Mouse (Mus musculus) liver, adult 2 months (tissue): ENCODE data around the gene Pigg. TPM values are rescaled to one million over a fixed set of nuclear protein-coding genes. Genes with fewer than 3 reads are reported as not detected.

Experiments used
- DNase-seq: peaks from one replicate; pipeline ENCODE4 v3.0.0-alpha.2; 2011; ENCODE audit warnings: low read depth, low spot score; ENCODE audit errors: extremely low read depth
- H3K27ac ChIP-seq: fragments of 200-500 bp; replicated peaks from 2 replicates; pipeline ENCODE4 v1.5.1; 2012; ENCODE audit warnings: low read depth, mild to moderate bottlenecking, control low read depth, inconsistent platforms, low read length; ENCODE audit not compliant: insufficient read depth
- H3K27me3 ChIP-seq: fragments of 200-500 bp; 2 replicates; pipeline ENCODE4 v1.6.1; 2012; ENCODE audit warnings: mild to moderate bottlenecking, moderate library complexity, low read length, inconsistent platforms; ENCODE audit not compliant: control insufficient read depth, insufficient read depth
- H3K36me3 ChIP-seq: fragments of 200-500 bp; 2 replicates; pipeline ENCODE4 v1.6.1; 2012; ENCODE audit warnings: low read length, inconsistent platforms; ENCODE audit not compliant: control insufficient read depth, insufficient read depth
- H3K4me1 ChIP-seq: fragments of 200-500 bp; 2 replicates; pipeline ENCODE4 v1.6.1; 2011; ENCODE audit warnings: low read length; ENCODE audit not compliant: control insufficient read depth, insufficient read depth
- H3K4me3 ChIP-seq: fragments of 200-500 bp; 2 replicates; pipeline ENCODE4 v1.5.1; 2011; ENCODE audit warnings: low read depth, mild to moderate bottlenecking, control low read depth, low read length, moderate library complexity; ENCODE audit not compliant: insufficient read depth
- H3K79me2 ChIP-seq: fragments of 200-500 bp; 2 replicates; pipeline ENCODE4 v1.6.1; 2012; ENCODE audit warnings: inconsistent platforms, mild to moderate bottlenecking, low read length, moderate library complexity; ENCODE audit not compliant: control insufficient read depth, insufficient read depth
- H3K9ac ChIP-seq: fragments of 200-500 bp; 2 replicates; pipeline ENCODE4 v1.6.1; 2012; ENCODE audit warnings: low read depth, mild to moderate bottlenecking, control low read depth, inconsistent platforms, low read length
- CTCF ChIP-seq: fragments of 200-500 bp; IDR thresholded peaks from 2 replicates; pipeline ENCODE4 v1.5.1; 2011; ENCODE audit warnings: low read depth, low read length, control low read depth
- POLR2A ChIP-seq: fragments of 200-500 bp; IDR thresholded peaks from 2 replicates; pipeline ENCODE4 v1.6.1; 2011; ENCODE audit warnings: low read length, control low read depth; ENCODE audit not compliant: insufficient read depth; ENCODE audit errors: extremely low read depth
- WGBS: fragments of 180-500 bp; shearing (Covaris S2); methylation state at CpG from one replicate; pipeline ENCODE4 v1.1.7; 2018; 5-methylcytosine and 5-hydroxymethylcytosine counted together
- polyA plus RNA-seq: library from polyadenylated mRNA; depleted of rRNA; stranded (reverse); fragments of >200 nt; gene quantifications from 2 replicates; pipeline ENCODE4 v1.2.3, GENCODE M21; 2012
- total RNA-seq: library from RNA; depleted of rRNA; stranded (reverse); fragments of >200 nt; gene quantifications from 2 replicates; pipeline ENCODE4 v1.2.3, GENCODE M21; 2014

Pigg gene
- total and polyA plus RNA-seq, 2 experiments, result 4.9 to 10.8 TPM

- peaks cover 20% of the 10 kb centered on the region for H3K27me3 ChIP-seq
- H3K9ac ChIP-seq, result no peak overlapping the region
- DNase-seq, result no peak
- H3K36me3 ChIP-seq, result no peaks in the 10 kb centered on the region
- H3K4me1 ChIP-seq, result no peaks in the 10 kb centered on the region; the same call in 1 of the 2 replicates
- no peak for TF ChIP-seq CTCF
- no peak for TF ChIP-seq POLR2A
- no peak overlapping the region for H3K4me3 ChIP-seq
- H3K79me2 ChIP-seq, result no peaks in the 10 kb centered on the region
- WGBS, result 40% methylated on average over 3 of the region's 3 CpGs
- H3K27ac ChIP-seq, result no peak overlapping the region
These were observed 49.9 kb downstream of the Pigg start for GRCm38 (mm10) chr5:108362330-108362729.

DNA sequence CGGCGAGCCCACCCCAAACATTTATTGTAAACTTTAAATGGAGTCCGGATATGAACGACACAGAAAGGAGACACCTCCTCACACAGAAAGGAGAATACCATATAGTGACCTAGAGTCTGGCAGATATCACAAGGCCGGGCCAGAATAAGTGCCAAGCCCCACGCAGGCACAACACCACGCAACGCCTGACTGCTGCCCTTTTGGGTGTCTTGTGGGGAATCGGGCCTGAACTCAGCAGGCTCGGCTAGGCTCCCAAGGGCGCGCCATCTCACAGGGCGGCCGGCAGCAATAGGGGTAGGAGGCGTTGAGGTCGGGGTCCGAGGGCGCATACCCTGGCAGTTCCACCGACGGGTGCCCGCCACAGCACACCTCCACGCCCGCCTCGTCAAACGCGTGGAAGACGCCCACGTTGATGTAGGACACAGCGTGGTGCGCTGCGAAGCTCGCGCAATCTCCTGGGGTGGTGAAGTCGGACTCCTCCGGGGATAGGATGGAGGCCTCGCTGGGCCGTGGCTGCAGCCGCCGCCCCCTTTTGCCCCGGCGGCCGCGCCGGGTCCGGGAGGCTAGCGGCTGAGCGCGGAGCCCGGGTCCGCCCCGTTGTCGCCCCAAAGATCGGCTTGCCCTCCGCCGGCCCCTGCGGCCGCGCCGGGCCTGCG lies 54.0 kb downstream of the Pigg start:
- no peaks in the 10 kb centered on the region for H3K36me3 ChIP-seq
- H3K27ac ChIP-seq, result no peak overlapping the region
- peaks cover 44% of the 10 kb centered on the region for H3K27me3 ChIP-seq
- no peak for DNase-seq
- H3K79me2 ChIP-seq, result no peaks in the 10 kb centered on the region
- H3K9ac ChIP-seq, result no peak overlapping the region
- 4% methylated on average over 58 of the region's 60 CpGs for WGBS
- peak overlapping the region; percentile 25; the same call in 1 of the 2 replicates for H3K4me3 ChIP-seq
- TF ChIP-seq POLR2A, result no peak
- TF ChIP-seq CTCF, result no peak
- peaks cover 7% of the 10 kb centered on the region for H3K4me1 ChIP-seq

GRCm38 (mm10) chr5:108366984-108367841 lies 54.8 kb downstream of the Pigg start:
- Histone ChIP-seq H3K27ac (no peak overlapping the region), H3K79me2 (no peaks in the 10 kb centered on the region), H3K9ac (no peak overlapping the region; the same call in 1 of the 2 replicates), H3K4me1 (peaks cover 7% of the 10 kb centered on the region), H3K4me3 (peak overlapping the region; percentile 25; the same call in 1 of the 2 replicates), H3K27me3 (peaks cover 44% of the 10 kb centered on the region), H3K36me3 (no peaks in the 10 kb centered on the region)
- WGBS, result under 1% methylated on average over 72 of the region's 100 CpGs
- DNase-seq, result peak; percentile 30
- TF ChIP-seq POLR2A (no peak), CTCF (peak; percentile 29; the same call in 1 of the 2 replicates)

DNA sequence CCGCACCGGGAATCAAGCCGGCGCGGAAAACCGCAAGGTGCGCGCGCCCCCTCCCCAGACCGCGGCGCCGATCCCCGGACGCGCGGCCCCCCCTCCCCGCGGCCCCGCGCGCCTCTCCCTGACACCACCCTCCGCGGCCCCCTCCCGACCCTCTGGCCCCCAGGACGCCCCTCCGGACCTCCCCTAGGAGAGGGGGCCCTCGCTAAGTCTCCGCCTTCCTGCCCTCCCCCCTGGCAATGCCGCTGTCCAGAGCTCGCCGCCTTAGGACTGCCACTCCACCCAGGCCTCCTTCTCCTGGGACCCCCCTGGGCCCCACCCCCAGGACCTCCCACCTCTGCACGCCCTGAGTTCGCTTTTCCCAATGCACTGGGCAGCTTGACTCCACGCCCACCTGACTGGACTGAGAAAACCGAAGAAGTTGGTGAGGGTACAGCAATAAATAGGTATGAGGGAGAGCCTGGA lies 55.5 kb downstream of the Pigg start, which contains the start of gene Gm42517:
Gene Gm42517, minus strand, starts transcription at position 52 of the 462 bp plus-strand sequence.
- Histone ChIP-seq H3K79me2 (no peaks in the 10 kb centered on the region), H3K4me3 (peak within 1 kb of the TSS; percentile 25; the same call in 1 of the 2 replicates), H3K36me3 (no peaks in the 10 kb centered on the region), H3K9ac (no peak within 1 kb of the TSS; the same call in 1 of the 2 replicates), H3K27ac (no peak within 1 kb of the TSS), H3K4me1 (peaks cover 7% of the 10 kb centered on the region), H3K27me3 (peaks cover 44% of the 10 kb centered on the region)
- WGBS, result 3% methylated on average over 32 of the region's 36 CpGs
- TF ChIP-seq CTCF (no peak), POLR2A (no peak)
- no peak for DNase-seq

DNA sequence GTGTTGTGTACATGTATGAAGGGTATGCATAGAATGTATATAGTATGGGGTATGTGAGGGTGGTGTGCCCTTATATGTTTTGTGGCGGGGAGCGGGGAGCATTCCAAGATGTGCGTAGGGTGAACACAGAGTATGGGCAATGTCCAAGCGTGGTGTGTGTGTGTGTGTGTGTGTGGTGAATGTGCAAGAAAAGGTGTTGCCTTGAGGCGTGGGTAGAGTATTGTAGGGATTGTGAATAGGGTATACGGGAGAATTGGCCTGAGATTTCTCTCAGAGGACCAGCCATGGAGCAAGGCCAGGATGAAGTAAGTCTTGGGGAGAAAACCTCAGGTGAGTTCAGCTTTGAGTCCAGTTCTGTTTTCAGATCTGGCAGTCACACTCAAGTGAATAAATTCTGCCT lies 56.0 kb downstream of the Pigg start:
- H3K79me2 ChIP-seq, result no peaks in the 10 kb centered on the region
- WGBS, result 9% methylated on average over 6 of the region's 6 CpGs
- H3K9ac ChIP-seq, result no peak overlapping the region
- no peak for DNase-seq
- peak overlapping the region; percentile 19; the same call in 1 of the 2 replicates for H3K4me3 ChIP-seq
- H3K36me3 ChIP-seq, result no peaks in the 10 kb centered on the region
- TF ChIP-seq CTCF (no peak), POLR2A (no peak)
- H3K27me3 ChIP-seq, result peaks cover 44% of the 10 kb centered on the region
- H3K4me1 ChIP-seq, result peaks cover 7% of the 10 kb centered on the region
- no peak overlapping the region for H3K27ac ChIP-seq
